Mouse (Mus musculus): ENCODE data around the gene Twsg1.
A peak's percentile ranks its signal among the peaks of the same experiment; 100 is the strongest.

Twsg1 gene

GRCm38 (mm10) chr17:65885697-65886529 is 65.1 kb downstream of the Twsg1 start, which contains the start of gene Ralbp1:
Gene Ralbp1 (minus strand): TSS chr17:65885798.
- peak; percentile 56 for DNase-seq (ENCODE audit: low read depth)

GRCm38 (mm10) chr17:65885398-65885696 is 65.7 kb downstream of the Twsg1 start:
- no peak for DNase-seq (ENCODE audit: low read depth)

- peak; percentile 98 for DNase-seq (ENCODE audit: low read depth)
Measured at GRCm38 (mm10) chr17:65884691-65885397, 66.2 kb downstream of the Twsg1 start.

- DNase-seq (ENCODE audit: low read depth): peak; percentile 44
Measured at GRCm38 (mm10) chr17:65884061-65884669, 66.9 kb downstream of the Twsg1 start.

DNA sequence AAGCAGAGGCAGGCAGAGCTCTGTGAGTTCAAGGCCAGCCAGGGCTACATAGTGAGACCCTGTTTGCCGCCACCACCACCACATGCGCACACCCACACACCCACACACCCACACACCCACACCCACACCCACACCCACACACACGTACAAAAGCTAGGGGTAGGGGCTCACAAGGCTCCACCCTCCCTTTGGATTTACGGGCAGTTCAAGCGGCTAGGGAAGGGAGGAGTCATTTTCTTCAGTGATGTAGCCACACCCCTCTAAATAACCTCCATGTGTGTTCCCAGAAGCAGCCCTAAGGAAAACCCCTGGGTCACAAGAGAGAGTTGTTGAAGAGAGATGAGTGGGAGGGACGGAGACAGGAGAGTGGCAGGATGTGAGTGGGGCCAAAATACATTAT is 74.0 kb downstream of the Twsg1 start:
- no peak for DNase-seq (ENCODE audit: low read depth)

DNA sequence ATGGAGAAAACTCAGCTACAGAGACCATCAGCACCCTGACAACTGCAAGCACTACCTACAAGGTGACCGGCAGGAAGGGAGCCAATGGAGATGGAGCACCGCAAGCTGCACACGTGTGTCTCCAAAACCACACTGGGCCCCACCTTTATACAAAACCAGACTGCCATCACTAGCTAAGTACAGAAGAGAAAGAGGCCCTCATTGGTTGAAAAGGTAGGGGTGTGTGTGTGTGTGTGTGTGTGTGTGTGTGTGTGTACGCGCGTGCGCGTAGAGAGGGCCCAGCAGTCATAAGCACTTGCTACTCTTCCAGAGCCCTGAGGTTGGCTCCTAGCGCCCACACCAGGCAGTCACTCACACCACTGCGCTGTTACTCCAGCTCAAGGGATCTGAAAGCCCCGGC is 77.2 kb downstream of the Twsg1 start:
- peak; percentile 72 for DNase-seq (ENCODE audit: low read depth)

GRCm38 (mm10) chr17:65873156-65873555 is 77.9 kb downstream of the Twsg1 start:
- DNase-seq (ENCODE audit: low read depth): no peak

DNA sequence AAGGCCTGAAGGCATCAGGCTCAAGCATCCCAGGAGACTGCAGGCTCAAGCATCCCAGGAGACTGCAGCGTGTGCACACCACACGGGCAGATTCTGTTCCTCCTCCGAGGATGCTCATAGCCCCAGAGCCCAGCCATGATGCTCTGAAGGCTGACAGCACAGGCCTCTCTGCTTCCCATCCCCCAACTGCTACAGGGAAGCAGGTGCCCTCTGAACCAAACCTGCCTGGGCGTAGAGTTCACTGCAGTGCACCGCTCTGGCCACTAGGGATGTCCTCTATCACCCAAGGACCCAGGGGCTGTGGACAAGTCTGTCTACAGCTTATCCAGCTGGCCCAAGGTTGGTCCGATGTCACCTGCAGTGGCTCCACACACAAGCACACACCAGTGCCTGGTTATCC is 78.4 kb downstream of the Twsg1 start:
- peak; percentile 78 for DNase-seq (ENCODE audit: low read depth)

DNA sequence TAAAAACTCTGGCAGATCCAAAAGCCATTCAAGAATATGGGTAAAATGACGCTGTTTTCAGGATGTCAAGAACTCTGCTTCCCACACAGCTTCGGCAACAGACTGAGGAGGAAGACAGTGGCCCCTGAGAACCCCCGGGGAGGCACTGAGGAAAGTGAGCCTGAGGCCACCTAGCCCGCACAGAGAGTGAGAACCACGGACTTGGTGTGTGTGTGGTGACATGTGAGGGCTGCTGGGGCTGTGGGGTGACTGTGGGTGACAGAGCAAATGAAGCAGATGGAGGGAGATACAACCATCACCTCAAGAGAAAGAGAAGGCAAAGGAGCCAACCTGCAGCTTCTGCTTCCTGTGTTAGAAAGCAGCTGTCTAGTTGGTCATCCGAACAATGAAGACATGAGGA is 79.0 kb downstream of the Twsg1 start:
- DNase-seq (ENCODE audit: low read depth): no peak
